ENCODE assay signal across 14 mouse cellular contexts in the genomic region with DNA sequence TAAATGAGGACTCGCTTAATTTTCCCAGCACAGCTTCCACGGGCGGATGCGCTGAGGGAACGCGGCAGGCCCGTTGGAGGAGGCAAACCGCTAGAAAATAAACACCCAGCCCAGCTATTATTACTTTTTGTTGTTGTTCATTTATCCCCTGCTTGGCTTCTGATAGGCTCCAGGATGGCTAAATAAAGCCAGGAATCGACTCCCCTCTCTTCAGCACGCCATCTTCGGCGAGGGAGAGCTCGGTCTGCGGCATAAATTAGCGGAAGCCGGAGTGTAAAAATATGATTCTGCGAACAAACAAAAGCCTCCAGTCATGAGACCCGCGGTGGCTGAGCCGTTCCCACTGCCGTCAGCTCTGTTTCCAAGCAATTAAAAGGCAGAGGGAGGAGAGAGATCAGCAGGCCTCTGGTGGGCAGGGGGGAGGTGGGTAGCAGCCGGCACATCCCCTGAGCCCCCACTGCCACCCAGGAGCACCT. TPM values are rescaled to one million over a fixed set of nuclear protein-coding genes. Genes with fewer than 3 reads are reported as not detected.
A peak's percentile ranks its signal among the peaks of the same experiment; 100 is the strongest.
DNase-seq lines count a peak whose midpoint lies in the region; ATAC-seq lines count a peak whose summit lies in the region.
"Had no signal": no experiment of that assay in that cellular context is flagged by ENCODE, and none has a peak within 500 bp of the region (broad histone marks: within the 10 kb centered on the region; RNA-seq: fewer than 3 reads in every experiment).

No protein-coding gene starts in this region.

- DNase-seq in midbrain, embryonic 10.5 days (ENCODE audit: low spot score), result no peak
- no peak for DNase-seq in midbrain, embryonic 11.5 days (ENCODE audit: low spot score, missing footprints)
- DNase-seq in right cerebral cortex, postnatal 4 days, result peak; percentile 54
- DNase-seq in ovary, postnatal 14 days (ENCODE audit: low spot score), result no peak
- DNase-seq in thymus, postnatal 4 days, result no peak
- DNase-seq: cerebellum, adult 9-10 months; gastrocnemius, postnatal 25 days; heart, postnatal 36 days; kidney, postnatal 10 days; lung, postnatal 14 days had no signal

- peak overlapping the region; percentile 28 for H3K27ac ChIP-seq in midbrain, embryonic 10.5 days (replicated peaks)
- no peak overlapping the region for H3K27ac ChIP-seq in midbrain, embryonic 11.5 days (ENCODE audit: low read depth, low read length)
- peak overlapping the region; percentile 75 for H3K27ac ChIP-seq in hindbrain, embryonic 15.5 days (replicated peaks)
- peak overlapping the region; percentile 72 for H3K27ac ChIP-seq in midbrain, embryonic 16.5 days (ENCODE audit: low read length)
- H3K27ac ChIP-seq: embryonic facial prominence, embryonic 15.5 days had no signal

- H3K36me3 ChIP-seq in midbrain, embryonic 10.5 days, result no peaks in the 10 kb centered on the region
- H3K36me3 ChIP-seq in midbrain, embryonic 11.5 days (ENCODE audit: control insufficient read depth, insufficient read depth, low read length), result no peaks in the 10 kb centered on the region
- no peaks in the 10 kb centered on the region for H3K36me3 ChIP-seq in hindbrain, embryonic 15.5 days
- no peaks in the 10 kb centered on the region for H3K36me3 ChIP-seq in midbrain, embryonic 16.5 days (ENCODE audit: control insufficient read depth, insufficient read depth, low read length)
- H3K36me3 ChIP-seq: embryonic facial prominence, embryonic 15.5 days had no signal

- H3K4me1 ChIP-seq in midbrain, embryonic 10.5 days, result peaks cover 45% of the 10 kb centered on the region
- no peaks in the 10 kb centered on the region; the same call in 1 of the 2 replicates for H3K4me1 ChIP-seq in midbrain, embryonic 11.5 days (ENCODE audit: control insufficient read depth, insufficient read depth, low read length)
- peaks cover 69% of the 10 kb centered on the region for H3K4me1 ChIP-seq in hindbrain, embryonic 15.5 days (replicated peaks)
- H3K4me1 ChIP-seq in midbrain, embryonic 16.5 days (ENCODE audit: control insufficient read depth, insufficient read depth, low read length), result peaks cover 28% of the 10 kb centered on the region

- H3K27me3 ChIP-seq in midbrain, embryonic 10.5 days (ENCODE audit: low read depth, poor library complexity, severe bottlenecking), result peaks cover 13% of the 10 kb centered on the region; the same call in 1 of the 2 replicates
- H3K27me3 ChIP-seq in midbrain, embryonic 11.5 days (ENCODE audit: control insufficient read depth, insufficient read depth, low read length), result no peaks in the 10 kb centered on the region
- no peaks in the 10 kb centered on the region for H3K27me3 ChIP-seq in hindbrain, embryonic 15.5 days
- H3K27me3 ChIP-seq in midbrain, embryonic 16.5 days (ENCODE audit: control insufficient read depth, insufficient read depth, low read depth, low read length), result no peaks in the 10 kb centered on the region
- H3K27me3 ChIP-seq: embryonic facial prominence, embryonic 15.5 days had no signal

- ATAC-seq in midbrain, embryonic 11.5 days (ENCODE audit: low FRiP score), result no peak
- ATAC-seq in hindbrain, embryonic 15.5 days (ENCODE audit: low FRiP score, low read depth), result no peak
- no peak; the same call in 1 of the 2 replicates for ATAC-seq in midbrain, embryonic 16.5 days
- ATAC-seq in erythroid progenitor cell, adult 5-6 weeks (replicated peaks; ENCODE audit: low FRiP score, poor library complexity, severe bottlenecking), result no peak

- H3K9ac ChIP-seq in midbrain, embryonic 11.5 days (ENCODE audit: low read length), result no peak overlapping the region
- peak overlapping the region; percentile 31; the same call in 1 of the 2 replicates for H3K9ac ChIP-seq in hindbrain, embryonic 15.5 days
- H3K9ac ChIP-seq in midbrain, embryonic 16.5 days (ENCODE audit: low read depth, low read length), result peak overlapping the region; percentile 47; the same call in 1 of the 2 replicates
- H3K9ac ChIP-seq: embryonic facial prominence, embryonic 15.5 days had no signal

- H3K4me3 ChIP-seq in midbrain, embryonic 10.5 days, result no peak overlapping the region
- no peak overlapping the region for H3K4me3 ChIP-seq in midbrain, embryonic 11.5 days (ENCODE audit: low read depth, low read length)
- no peak overlapping the region for H3K4me3 ChIP-seq in hindbrain, embryonic 15.5 days
- H3K4me3 ChIP-seq in midbrain, embryonic 16.5 days (ENCODE audit: low read depth, low read length), result no peak overlapping the region
- H3K4me3 ChIP-seq: embryonic facial prominence, embryonic 15.5 days had no signal

- 82% methylated on average over 22 of the region's 22 CpGs for WGBS in midbrain, embryonic 10.5 days
- 79% methylated on average over 22 of the region's 22 CpGs for WGBS in midbrain, embryonic 11.5 days
- WGBS in hindbrain, embryonic 15.5 days, result 22% methylated on average over 22 of the region's 22 CpGs
- WGBS in midbrain, embryonic 16.5 days, result 33% methylated on average over 22 of the region's 22 CpGs

- no peak overlapping the region for H3K4me2 ChIP-seq in midbrain, embryonic 11.5 days
- H3K4me2 ChIP-seq in hindbrain, embryonic 15.5 days, result peak overlapping the region; percentile 22; the same call in 1 of the 2 replicates
- 0 out of 2 replicates have a peak overlapping the region, but pooled peaks have one; percentile 23 for H3K4me2 ChIP-seq in midbrain, embryonic 16.5 days (ENCODE audit: low read length)
- H3K4me2 ChIP-seq: embryonic facial prominence, embryonic 15.5 days had no signal

- no peaks in the 10 kb centered on the region for H3K9me3 ChIP-seq in midbrain, embryonic 10.5 days (replicated peaks)
- no peaks in the 10 kb centered on the region for H3K9me3 ChIP-seq in midbrain, embryonic 11.5 days (ENCODE audit: control insufficient read depth, low read length)
- H3K9me3 ChIP-seq in hindbrain, embryonic 15.5 days, result no peaks in the 10 kb centered on the region
- no peaks in the 10 kb centered on the region for H3K9me3 ChIP-seq in midbrain, embryonic 16.5 days (replicated peaks; ENCODE audit: control insufficient read depth, low read length, poor library complexity, severe bottlenecking)
- H3K9me3 ChIP-seq: embryonic facial prominence, embryonic 15.5 days had no signal

RNA-seq across cellular contexts. Expression of a gene that starts 49.4 kb away (rescaled TPM):
- 0.54 and 1.1 TPM in 2 replicates for polyA plus RNA-seq in midbrain, embryonic 10.5 days (2016; fragmentation: Nextera tagmentation; extraction: Ambion mirVana)
- 1.4 and 1.8 TPM in 2 replicates for polyA plus RNA-seq in midbrain, embryonic 11.5 days (2014; fragmentation: Nextera tagmentation; extraction: Ambion mirVana)
- 12.9 and 14.5 TPM in 2 replicates for polyA plus RNA-seq in hindbrain, embryonic 15.5 days (2015; fragmentation: Nextera tagmentation; extraction: Ambion mirVana)
- polyA plus RNA-seq in midbrain, embryonic 16.5 days (2015; fragmentation: Nextera tagmentation; extraction: Ambion mirVana), result 6.7 and 7.2 TPM in 2 replicates
- total RNA-seq in erythroid progenitor cell, adult 5-6 weeks (2015; ENCODE audit: low replicate concordance), result not detected in 2 replicates
- not detected in 2 replicates for total RNA-seq in erythroid progenitor cell, adult 5-6 weeks (2017; ENCODE audit: low replicate concordance)
